Mouse (Mus musculus) olfactory bulb, adult 2 months (tissue): ENCODE results near the gene Gm49388.

Source experiments
- CTCF ChIP-seq: fragments of 200-500 bp; IDR thresholded peaks from 2 replicates; pipeline ENCODE4 v1.5.1; 2012; ENCODE audit warnings: low read depth, mild to moderate bottlenecking, low read length, moderate library complexity; ENCODE audit not compliant: insufficient read depth
- POLR2A ChIP-seq: fragments of 200-500 bp; IDR thresholded peaks from 2 replicates; pipeline ENCODE4 v1.6.1; 2012; ENCODE audit warnings: mild to moderate bottlenecking, low read depth, low read length, moderate library complexity; ENCODE audit not compliant: insufficient read depth

DNA sequence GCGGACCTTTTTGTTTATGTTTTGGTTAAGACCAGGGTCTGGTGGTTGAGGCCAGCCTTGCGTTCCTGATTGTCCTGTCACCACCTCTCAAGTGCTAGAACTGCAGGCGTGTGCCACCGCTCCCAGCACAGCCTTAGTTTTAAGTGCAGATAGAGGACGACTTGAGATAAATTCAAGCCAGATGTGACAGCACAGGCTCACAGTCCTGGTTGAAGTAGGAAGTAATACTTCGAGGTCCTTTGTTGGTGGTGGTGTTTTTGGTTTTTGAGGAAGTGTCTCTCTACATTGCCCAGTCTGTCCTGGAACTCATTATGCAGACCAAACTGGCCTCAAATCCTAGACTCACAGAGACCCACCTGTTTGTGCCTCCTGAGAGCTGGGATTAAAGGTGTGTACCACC, 25.7 kb upstream of the Gm49388 start:
- TF ChIP-seq CTCF = no peak
- TF ChIP-seq POLR2A = no peak
